Mouse (Mus musculus): ENCODE data around the gene Arntl2.

- TF ChIP-seq CTCF (IDR thresholded peaks at IDR 0.05; ENCODE audit: low read depth): no peak
- TF ChIP-seq EP300 (IDR thresholded peaks at IDR 0.05; ENCODE audit: low read depth): no peak
These were observed 1.6 kb downstream of the Arntl2 start for GRCm38 (mm10) chr6:146797446-146797845.
